Mouse (Mus musculus) neural tube, embryonic 13.5 days (tissue): ENCODE measurements at regions not wholly inside any gene's neighbourhood (a gene's known extent, or its start where the extent isn't known, plus 50 kb on each side); places are given as distances from the start of the nearest gene placed in this dataset.
"Not testable (repeated sequence)": the region's sequence is repeated elsewhere in the genome, so short reads cannot be mapped to it uniquely, and the experiment has no call there.

Source experiments
- ATAC-seq: fragments of 200-750 bp; cut with Nextera tagmentation; 2 replicates; pipeline ENCODE4 v1.8.0; 2017; ENCODE audit warnings: low read depth, mild to moderate bottlenecking, moderate TSS enrichment, moderate library complexity
- H3K27ac ChIP-seq: fragments of 300-500 bp; sonication (generic); replicated peaks from 2 replicates; pipeline ENCODE4 v1.5.1; 2015; ENCODE audit warnings: moderate library complexity, mild to moderate bottlenecking, inconsistent platforms
- H3K27me3 ChIP-seq: fragments of 300-500 bp; sonication (generic); 2 replicates; pipeline ENCODE4 v1.6.1; 2015; ENCODE audit warnings: mild to moderate bottlenecking, inconsistent platforms
- H3K36me3 ChIP-seq: fragments of 300-500 bp; sonication (generic); 2 replicates; pipeline ENCODE4 v1.6.1; 2015; ENCODE audit warnings: mild to moderate bottlenecking, inconsistent platforms
- H3K4me1 ChIP-seq: fragments of 300-500 bp; sonication (generic); replicated peaks from 2 replicates; pipeline ENCODE4 v1.6.1; 2015; ENCODE audit warnings: inconsistent platforms
- H3K4me2 ChIP-seq: fragments of 300-500 bp; sonication (generic); 2 replicates; pipeline ENCODE4 v1.6.1; 2015; ENCODE audit warnings: inconsistent platforms, mild to moderate bottlenecking, moderate library complexity
- H3K4me3 ChIP-seq: fragments of 300-500 bp; sonication (generic); 2 replicates; pipeline ENCODE4 v1.5.1; 2015; ENCODE audit warnings: mild to moderate bottlenecking, inconsistent platforms
- H3K9ac ChIP-seq: fragments of 300-500 bp; sonication (generic); 2 replicates; pipeline ENCODE4 v1.6.1; 2015; ENCODE audit warnings: moderate library complexity, mild to moderate bottlenecking, inconsistent platforms
- H3K9me3 ChIP-seq: fragments of 300-500 bp; sonication (generic); 2 replicates; pipeline ENCODE4 v1.6.1; 2016; ENCODE audit warnings: inconsistent platforms
- WGBS: fragments of 180-500 bp; shearing (Covaris S2); methylation state at CpG from one replicate; pipeline ENCODE4 v1.1.7; 2015; 5-methylcytosine and 5-hydroxymethylcytosine counted together

DNA sequence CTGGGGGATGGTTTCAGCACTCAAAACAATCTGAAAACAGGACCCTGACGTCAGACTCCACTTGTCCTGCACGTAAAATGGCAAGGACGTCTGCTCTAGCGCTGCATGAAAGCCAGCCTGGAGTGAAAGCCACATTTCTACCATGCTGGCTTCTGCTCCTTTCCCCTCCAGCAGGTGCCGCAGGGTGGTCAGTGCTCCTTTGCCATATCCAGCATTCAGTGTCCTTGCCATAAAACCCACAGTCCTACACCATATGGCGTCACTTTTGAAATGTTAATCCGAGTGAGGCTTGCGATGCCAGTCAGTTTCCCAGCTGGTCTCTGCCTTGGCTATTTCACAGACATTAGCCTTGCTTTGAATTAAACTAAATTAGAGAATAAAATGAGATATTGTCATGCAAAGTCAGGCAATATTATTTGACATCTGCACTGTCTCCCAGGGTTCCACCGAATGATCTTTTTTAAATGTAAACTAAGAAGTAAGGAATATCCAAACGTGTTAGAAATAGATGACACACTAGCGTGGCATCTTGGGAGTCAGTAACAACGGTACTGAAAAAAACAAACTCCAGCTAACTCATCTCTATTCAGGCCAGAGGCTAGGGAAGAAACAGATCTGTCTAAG, 125.7 kb downstream of the Tas2r134 start:
- Histone ChIP-seq H3K4me2 (peak overlapping the region; percentile 34), H3K27ac (peak overlapping the region; percentile 62), H3K4me1 (peaks cover 25% of the 10 kb centered on the region), H3K9me3 (no peaks in the 10 kb centered on the region), H3K4me3 (no peak overlapping the region), H3K9ac (no peak overlapping the region; the same call in 1 of the 2 replicates), H3K27me3 (no peaks in the 10 kb centered on the region), H3K36me3 (no peaks in the 10 kb centered on the region)
- WGBS, result 12% methylated on average over 12 of the region's 12 CpGs
- peak; percentile 94 for ATAC-seq

DNA sequence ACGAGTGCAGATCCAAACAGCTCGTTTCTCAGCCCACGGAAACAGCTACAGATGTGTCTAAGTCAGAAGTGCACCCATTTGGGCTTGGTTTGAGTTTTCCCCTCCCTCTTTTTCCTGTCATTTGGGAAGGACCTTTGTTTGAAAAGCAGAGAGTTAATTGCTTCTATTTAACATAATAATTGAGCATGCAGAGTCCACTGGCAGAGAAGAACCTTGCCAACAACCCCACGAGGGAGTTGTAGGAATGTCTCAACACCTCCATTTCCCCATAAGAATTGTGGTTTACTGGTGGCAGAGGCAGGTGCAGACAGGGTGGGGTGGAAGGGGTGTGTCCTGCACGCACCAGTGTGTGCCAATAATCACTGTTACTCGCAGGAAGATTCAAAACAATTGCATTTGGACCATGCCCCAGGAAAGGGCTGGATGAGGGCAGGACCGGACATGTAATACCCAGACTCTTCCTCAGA, 126.3 kb downstream of the Tas2r134 start:
- Histone ChIP-seq H3K9me3 (no peaks in the 10 kb centered on the region), H3K27ac (peak overlapping the region; percentile 62), H3K4me1 (peaks cover 20% of the 10 kb centered on the region), H3K9ac (no peak overlapping the region), H3K27me3 (no peaks in the 10 kb centered on the region), H3K4me3 (no peak overlapping the region), H3K36me3 (no peaks in the 10 kb centered on the region), H3K4me2 (peak overlapping the region; percentile 34)
- peak; percentile 68 for ATAC-seq
- 15% methylated on average over 7 of the region's 7 CpGs for WGBS

DNA sequence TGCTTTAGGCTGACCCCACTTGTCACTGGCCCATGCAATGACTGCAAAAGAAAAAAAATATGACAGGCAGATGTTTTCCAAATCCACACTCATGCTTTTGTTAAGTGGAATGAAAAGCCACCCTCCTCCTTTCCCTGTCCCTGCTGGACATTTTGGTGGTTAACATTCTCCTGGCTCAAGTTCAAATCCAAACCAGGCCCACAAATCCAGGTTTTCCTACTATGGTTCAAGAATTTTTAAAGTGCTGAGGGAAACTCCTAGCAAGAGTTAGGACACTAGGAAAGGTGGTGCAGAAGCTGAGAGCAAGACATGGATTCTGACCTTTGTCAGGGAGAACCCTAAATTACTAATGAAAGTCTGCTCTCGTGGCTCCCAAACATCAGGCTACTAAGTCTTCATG, 130.1 kb downstream of the Tas2r134 start:
- H3K4me2 ChIP-seq, result no peak overlapping the region
- H3K27ac ChIP-seq, result no peak overlapping the region
- H3K4me1 ChIP-seq, result peaks cover 18% of the 10 kb centered on the region
- H3K9ac ChIP-seq, result no peak overlapping the region
- no peak for ATAC-seq
- WGBS, result 68% methylated on average over 1 of the region's 1 CpGs
- H3K27me3 ChIP-seq, result no peaks in the 10 kb centered on the region
- no peaks in the 10 kb centered on the region for H3K36me3 ChIP-seq
- no peaks in the 10 kb centered on the region for H3K9me3 ChIP-seq
- no peak overlapping the region for H3K4me3 ChIP-seq

DNA sequence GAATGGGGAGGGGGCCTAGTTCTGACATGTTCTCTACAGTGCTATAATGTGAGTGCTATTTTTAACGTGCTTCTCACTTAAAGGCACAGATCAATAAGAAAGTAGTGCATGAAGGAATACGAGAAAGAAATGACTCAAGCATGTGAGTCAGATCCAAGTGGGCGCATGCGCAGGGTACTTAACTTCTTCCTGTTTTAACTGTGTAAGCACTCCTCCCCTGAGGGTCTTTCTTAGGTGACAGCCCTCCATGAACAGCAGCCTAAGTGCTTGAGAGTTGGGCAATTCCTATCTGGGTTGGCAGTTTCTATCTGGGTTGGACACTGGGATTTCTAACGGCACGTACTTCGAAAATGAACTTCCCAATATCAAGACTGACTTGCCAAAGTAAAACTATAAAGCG, 130.8 kb downstream of the Tas2r134 start:
- no peak overlapping the region for H3K27ac ChIP-seq
- H3K36me3 ChIP-seq, result no peaks in the 10 kb centered on the region
- no peak for ATAC-seq
- H3K4me1 ChIP-seq, result peaks cover 11% of the 10 kb centered on the region
- H3K4me2 ChIP-seq, result no peak overlapping the region
- H3K27me3 ChIP-seq, result no peaks in the 10 kb centered on the region
- H3K9me3 ChIP-seq, result no peaks in the 10 kb centered on the region
- no peak overlapping the region for H3K9ac ChIP-seq
- WGBS, result 85% methylated on average over 8 of the region's 8 CpGs
- H3K4me3 ChIP-seq, result no peak overlapping the region

DNA sequence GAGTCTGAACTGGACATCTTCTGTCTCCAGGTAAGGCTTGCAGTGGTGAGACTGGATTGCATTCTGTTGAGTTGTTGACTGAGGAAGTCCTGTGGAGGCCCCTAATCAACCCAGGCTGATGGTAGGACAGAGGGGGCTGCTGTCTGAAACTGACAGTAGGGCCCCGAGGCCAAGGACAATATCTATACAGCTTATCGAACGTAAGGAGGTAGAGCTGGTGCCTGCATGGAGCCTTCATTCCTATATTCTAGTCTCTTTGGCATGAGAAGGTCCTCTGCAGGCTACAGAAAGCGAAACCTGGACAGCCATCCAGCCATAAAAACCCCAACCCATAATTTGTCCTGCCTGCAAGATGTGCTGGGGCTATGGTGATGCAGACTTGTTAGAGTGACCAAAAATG, 135.6 kb downstream of the Tas2r134 start:
- Histone ChIP-seq H3K36me3 (no peaks in the 10 kb centered on the region), H3K9ac (no peak overlapping the region), H3K4me3 (no peak overlapping the region), H3K9me3 (no peaks in the 10 kb centered on the region), H3K27me3 (no peaks in the 10 kb centered on the region), H3K4me1 (peaks cover 5% of the 10 kb centered on the region), H3K4me2 (no peak overlapping the region), H3K27ac (no peak overlapping the region)
- no peak for ATAC-seq
- WGBS, result 93% methylated on average over 4 of the region's 4 CpGs

DNA sequence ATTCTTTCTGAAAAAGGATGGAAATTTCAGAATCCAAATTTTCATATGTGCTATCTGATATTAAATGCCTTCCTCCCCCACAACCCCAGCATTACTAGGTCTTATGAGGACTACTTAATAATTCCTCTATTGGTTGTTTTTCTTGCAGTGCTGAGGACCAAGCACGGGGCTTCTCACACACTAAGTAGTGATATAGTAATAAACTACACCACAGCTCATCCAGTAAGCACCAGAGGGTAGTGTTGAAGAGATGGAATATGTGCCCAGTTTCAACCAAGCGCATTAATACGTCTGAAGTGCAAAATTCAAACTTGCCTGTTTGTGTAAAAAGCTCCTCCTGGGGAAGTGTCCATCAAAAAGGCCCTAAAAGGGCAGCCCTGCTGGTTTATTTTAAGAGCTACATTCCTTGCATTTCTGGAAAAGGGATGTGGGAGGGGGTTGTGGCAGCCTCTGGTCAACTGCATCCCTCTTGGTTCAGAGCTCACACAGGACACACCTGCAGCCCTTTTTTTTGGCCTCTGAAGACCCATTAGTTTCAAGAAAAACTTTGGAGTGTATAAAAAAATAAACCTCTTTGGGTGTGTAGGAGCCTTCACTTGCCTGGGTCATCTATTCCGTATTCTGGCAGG, 140.3 kb downstream of the Tas2r134 start:
- Histone ChIP-seq H3K27me3 (no peaks in the 10 kb centered on the region), H3K4me3 (no peak overlapping the region), H3K4me1 (peaks cover 26% of the 10 kb centered on the region), H3K27ac (0 out of 2 replicates have a peak overlapping the region, but pooled peaks have one; percentile 68), H3K4me2 (no peak overlapping the region), H3K9ac (no peak overlapping the region), H3K9me3 (no peaks in the 10 kb centered on the region), H3K36me3 (no peaks in the 10 kb centered on the region)
- 43% methylated on average over 4 of the region's 4 CpGs for WGBS
- ATAC-seq, result no peak

DNA sequence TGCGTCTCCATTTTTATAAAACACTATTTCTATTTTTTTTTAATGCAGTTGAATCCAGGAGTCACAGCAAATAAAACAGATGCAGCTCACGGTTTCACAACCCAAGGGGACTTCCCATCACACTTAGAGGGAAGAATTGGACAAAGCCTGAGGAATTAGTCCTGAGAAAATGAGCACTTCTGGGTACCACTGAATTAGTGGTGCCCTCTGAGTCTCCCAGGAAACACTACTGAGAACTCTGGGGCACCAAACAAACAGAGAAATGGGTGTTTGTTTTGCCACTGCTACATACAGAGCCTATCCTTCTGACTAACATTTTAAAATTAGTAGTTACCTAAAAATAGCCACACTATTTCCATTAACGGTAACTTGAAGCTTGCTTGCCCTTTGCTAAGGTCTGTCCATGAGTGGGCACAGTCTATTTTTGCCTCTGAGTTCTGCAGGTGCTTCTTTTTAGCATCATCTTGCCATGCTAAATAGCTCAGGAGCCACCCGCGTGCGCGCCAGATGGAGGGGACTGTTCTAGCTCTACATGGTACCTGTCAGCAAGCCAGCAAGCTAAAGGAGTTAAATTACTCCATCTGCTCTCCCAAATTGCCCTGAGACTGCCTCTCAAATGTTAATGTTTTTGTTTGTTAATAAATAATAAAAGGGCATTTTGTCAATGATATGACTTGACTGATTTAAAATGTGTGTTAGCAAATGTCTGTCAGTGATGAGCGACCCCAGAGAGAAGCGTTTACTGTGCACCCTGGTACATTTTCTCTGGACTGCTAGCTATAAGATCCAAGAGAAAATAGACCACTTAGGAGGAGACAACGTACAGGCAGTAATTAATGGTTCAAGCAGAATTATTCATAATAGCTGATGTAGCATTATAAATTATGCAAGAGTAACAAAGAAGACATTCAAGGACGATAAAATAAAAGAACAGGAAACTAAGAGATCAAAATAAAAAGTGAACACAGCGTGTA, 141.3 kb downstream of the Tas2r134 start:
- peak; percentile 85 for ATAC-seq
- WGBS, result 27% methylated on average over 12 of the region's 12 CpGs
- Histone ChIP-seq H3K27me3 (no peaks in the 10 kb centered on the region), H3K4me1 (peaks cover 26% of the 10 kb centered on the region), H3K9ac (no peak overlapping the region), H3K36me3 (no peaks in the 10 kb centered on the region), H3K4me3 (no peak overlapping the region), H3K27ac (peak overlapping the region; percentile 68), H3K4me2 (0 out of 2 replicates have a peak overlapping the region, but pooled peaks have one; percentile 5), H3K9me3 (no peaks in the 10 kb centered on the region)

DNA sequence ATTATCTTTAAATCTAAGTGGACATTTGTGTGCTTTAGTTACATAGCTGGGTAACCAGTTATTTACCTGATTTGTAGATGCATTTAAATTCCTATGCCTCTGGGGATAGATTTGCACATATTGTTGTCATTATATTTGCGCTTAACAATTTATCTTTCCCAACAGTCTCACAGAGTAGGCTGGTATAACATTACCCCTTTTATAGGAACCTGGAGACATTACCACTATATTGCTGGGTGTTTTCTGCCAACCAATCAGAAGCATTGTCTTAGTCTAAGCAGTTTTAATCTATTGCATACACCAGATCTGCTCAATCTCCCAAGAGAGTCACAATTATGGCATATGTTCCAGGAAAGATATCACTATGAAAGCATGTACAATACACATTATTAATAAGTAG, 149.8 kb downstream of the Rbm43 start:
- Histone ChIP-seq H3K27ac (no peak overlapping the region), H3K27me3 (no peaks in the 10 kb centered on the region), H3K9ac (no peak overlapping the region), H3K36me3 (no peaks in the 10 kb centered on the region), H3K9me3 (no peaks in the 10 kb centered on the region), H3K4me2 (no peak overlapping the region), H3K4me3 (no peak overlapping the region), H3K4me1 (no peaks in the 10 kb centered on the region)
- peak; percentile 77 for ATAC-seq
- WGBS, result 59% methylated on average over 1 of the region's 1 CpGs

DNA sequence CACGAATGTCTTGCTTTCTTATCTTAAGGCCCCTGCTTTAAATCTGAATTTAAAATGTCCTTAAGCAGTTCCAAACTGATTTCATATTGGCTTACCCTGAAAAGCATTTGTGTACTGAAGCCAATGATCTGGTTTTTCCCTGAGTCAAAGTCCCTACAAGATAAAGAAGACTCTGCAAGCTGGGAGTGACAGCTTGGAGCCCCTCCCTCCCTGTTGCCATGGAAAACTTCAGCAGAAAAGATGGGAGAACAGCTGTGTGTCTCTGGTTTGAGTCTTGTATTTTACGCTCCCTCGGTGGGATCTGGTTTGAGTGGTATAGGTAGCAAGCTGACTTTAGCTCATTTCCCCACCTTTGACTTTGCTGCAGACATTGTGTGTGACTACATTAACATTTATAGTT, 146.1 kb downstream of the Rbm43 start:
- H3K9ac ChIP-seq, result no peak overlapping the region
- no peak overlapping the region for H3K27ac ChIP-seq
- H3K9me3 ChIP-seq, result no peaks in the 10 kb centered on the region
- H3K4me1 ChIP-seq, result no peaks in the 10 kb centered on the region
- H3K4me2 ChIP-seq, result no peak overlapping the region
- H3K36me3 ChIP-seq, result no peaks in the 10 kb centered on the region
- H3K4me3 ChIP-seq, result no peak overlapping the region
- ATAC-seq, result no peak
- H3K27me3 ChIP-seq, result no peaks in the 10 kb centered on the region
- WGBS, result 64% methylated on average over 3 of the region's 3 CpGs

DNA sequence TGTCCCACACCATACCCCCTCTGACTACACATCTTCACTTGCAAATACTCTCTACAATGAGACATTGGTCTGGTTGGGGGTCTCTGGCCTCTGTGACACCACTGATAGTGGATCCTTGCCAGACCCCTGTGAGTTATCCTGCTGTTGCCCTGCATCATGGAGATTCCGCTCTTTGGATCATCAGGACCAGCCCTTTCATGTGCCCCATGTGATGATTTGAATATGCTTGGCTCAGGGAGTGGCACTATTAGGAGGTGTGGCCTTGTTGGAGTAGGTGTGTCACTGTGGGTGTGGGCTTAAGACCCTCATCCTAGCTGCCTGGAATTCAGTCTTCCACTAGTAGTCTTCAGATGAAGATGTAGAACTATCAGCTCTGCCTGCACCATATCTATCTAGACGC, 141.7 kb downstream of the Rbm43 start:
- not testable (repeated sequence) for H3K27me3 ChIP-seq, H3K4me3 ChIP-seq, ATAC-seq, H3K9ac ChIP-seq, H3K9me3 ChIP-seq, H3K4me2 ChIP-seq, H3K36me3 ChIP-seq, H3K27ac ChIP-seq, H3K4me1 ChIP-seq
- WGBS, result 88% methylated on average over 2 of the region's 2 CpGs

DNA sequence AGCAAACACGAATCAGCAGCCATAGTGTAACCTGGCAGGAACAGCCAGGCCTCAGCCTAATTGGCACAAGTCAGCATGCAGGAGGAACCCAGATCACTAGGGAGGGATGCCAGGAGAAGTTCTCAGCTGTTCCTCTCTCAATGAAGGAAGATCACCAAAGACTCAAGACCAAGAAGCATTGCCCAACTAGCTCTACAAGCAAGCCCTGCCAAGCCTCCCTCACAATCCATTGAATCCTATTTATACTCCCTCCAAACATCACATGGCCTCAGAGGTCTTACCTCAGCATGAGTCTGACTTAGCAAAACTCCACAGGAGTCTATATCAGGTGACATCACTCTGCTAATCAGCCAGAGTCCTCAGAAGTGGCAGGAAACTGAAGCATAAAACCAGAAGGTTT, 135.1 kb downstream of the Rbm43 start:
- WGBS, result 96% methylated on average over 1 of the region's 1 CpGs
- Histone ChIP-seq H3K36me3 (no peaks in the 10 kb centered on the region), H3K4me2 (no peak overlapping the region), H3K27me3 (no peaks in the 10 kb centered on the region), H3K9ac (no peak overlapping the region), H3K4me3 (no peak overlapping the region), H3K9me3 (no peaks in the 10 kb centered on the region), H3K4me1 (no peaks in the 10 kb centered on the region), H3K27ac (no peak overlapping the region)
- ATAC-seq, result no peak

DNA sequence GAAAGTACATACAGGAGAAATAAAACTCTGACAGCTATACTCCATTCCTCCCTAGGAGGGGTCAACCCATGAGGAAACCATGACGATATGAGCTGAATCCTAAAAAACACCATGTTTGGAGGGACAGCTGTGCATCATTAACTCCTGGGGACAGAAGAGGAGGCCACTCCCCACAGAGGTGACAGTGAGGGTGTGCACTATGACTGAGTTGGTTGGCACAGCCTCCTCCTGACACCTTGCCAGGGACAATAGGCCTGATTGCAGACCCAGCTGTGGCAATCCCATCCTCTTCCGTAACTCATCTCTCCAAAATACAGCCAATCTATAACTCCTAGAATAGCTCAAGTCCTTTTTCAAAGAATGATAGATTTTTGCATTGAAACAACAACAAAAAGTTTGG, 112.0 kb downstream of the Rbm43 start:
- no peak overlapping the region for H3K27ac ChIP-seq
- H3K4me2 ChIP-seq, result no peak overlapping the region
- no peaks in the 10 kb centered on the region for H3K36me3 ChIP-seq
- H3K9ac ChIP-seq, result no peak overlapping the region
- ATAC-seq, result no peak
- WGBS, result 69% methylated on average over 2 of the region's 2 CpGs
- no peak overlapping the region for H3K4me3 ChIP-seq
- H3K27me3 ChIP-seq, result no peaks in the 10 kb centered on the region
- H3K9me3 ChIP-seq, result no peaks in the 10 kb centered on the region
- no peaks in the 10 kb centered on the region for H3K4me1 ChIP-seq
